Mouse (Mus musculus) lung, postnatal 0 days (tissue): Measurements from ENCODE around the gene 2410131K14Rik.

Experiments
- CTCF ChIP-seq: IDR thresholded peaks from 2 replicates; pipeline ENCODE4 v1.5.1; 2016; ENCODE audit warnings: antibody characterized with exemption, mild to moderate bottlenecking
- EP300 ChIP-seq: IDR thresholded peaks from 2 replicates; pipeline ENCODE4 v1.6.1; 2016; ENCODE audit warnings: antibody characterized with exemption, mild to moderate bottlenecking, control low read depth

DNA sequence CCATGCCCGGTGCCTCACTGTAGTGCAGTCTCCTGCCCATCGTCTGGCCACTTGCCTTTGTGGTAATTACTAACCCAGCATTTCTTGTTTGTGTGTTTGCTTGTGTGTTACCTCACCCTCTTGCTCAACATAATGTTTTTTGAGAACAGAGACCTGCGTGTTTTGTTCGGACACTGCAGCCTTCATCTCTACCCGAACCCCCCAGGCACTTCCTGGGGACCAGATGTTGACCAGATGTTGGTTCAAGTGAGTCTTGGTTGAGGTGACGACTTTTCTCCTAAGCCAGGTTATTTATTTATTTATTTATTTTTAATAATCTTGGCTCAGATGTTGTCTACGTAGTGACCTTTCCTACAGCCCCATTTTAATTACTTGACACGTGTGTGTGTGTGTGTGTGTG lies 2.4 kb downstream of the 2410131K14Rik start:
- TF ChIP-seq CTCF, result no peak
- TF ChIP-seq EP300, result no peak
